Mouse (Mus musculus): ENCODE measurements around the gene Sirt2. TPM values are rescaled to one million over a fixed set of nuclear protein-coding genes. Genes with fewer than 3 reads are reported as not detected.

Gene Sirt2
- polyA plus RNA-seq, 2 experiments: 18.5 to 21.3 TPM

DNA sequence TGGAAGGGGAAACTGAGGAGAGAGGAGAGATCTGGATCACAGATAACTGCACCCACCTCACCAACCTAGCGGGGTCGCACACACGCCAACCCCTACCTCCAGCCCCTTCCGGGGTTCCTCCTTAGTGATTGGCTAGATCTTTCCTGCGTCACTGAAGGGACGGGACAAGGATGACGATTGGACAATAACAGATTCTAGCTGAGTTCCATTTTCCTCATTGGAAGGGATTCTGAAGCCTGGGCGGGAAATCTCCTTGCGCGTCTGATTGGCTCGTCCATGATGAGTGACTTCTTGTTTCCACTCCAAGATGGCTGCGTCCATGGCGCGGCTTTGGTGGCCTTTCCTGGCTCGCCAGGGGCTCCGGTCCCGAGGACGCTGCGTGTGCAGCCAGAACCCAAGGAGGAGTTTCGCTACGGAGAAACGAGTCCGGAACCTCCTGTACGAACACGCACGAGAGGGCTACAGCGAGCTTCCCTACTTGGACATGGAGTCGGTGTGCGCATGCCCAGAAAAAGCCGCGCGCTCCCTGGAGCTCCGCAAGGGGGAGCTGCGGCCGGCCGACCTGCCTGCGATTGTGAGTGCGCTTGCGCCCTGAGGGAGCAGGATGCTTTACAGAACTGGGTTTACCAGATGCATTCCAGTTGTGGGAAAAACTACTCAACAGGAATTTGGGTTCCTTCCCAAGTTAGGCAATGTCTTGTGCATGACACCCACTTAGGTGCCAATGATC is 24.7 kb upstream of the Sirt2 start, which contains the start of the genes Mrps12 and Sars2:
Gene Mrps12 (minus strand): TSS at position 112 of the 730 bp plus-strand sequence.
Gene Sars2 (plus strand): TSS at position 284 of the 730 bp plus-strand sequence.
- under 1% methylated on average over 39 of the region's 39 CpGs for WGBS (ENCODE audit: insufficient replicate concordance)

DNA sequence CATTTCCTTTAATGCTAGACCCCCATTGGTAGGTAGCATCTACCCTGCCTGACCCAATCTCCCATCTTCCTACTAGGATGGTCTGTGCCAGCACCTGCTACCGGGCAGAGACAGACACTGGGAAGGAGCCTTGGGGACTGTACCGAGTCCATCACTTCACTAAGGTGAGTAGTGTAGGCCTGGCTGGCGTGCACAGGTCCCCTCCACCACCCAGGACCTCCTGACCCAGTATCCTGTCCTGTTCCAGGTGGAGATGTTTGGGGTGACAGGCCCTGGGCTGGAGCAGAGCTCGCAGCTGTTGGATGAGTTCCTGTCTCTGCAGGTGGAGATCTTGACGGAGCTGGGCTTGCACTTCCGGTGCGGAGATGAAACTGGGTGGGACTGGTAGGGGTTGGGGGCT is 16.6 kb upstream of the Sirt2 start:
- Histone ChIP-seq H3K4me2 (ENCODE audit: low read depth) (no peak overlapping the region), H3K36me3 (replicated peaks; ENCODE audit: control insufficient read depth, insufficient read depth, low read depth) (no peaks in the 10 kb centered on the region; the same call in 1 of the 2 replicates), H3K4me3 (ENCODE audit: insufficient read depth in 1 of 2, low read depth in 2 of 2, low read length in 2 of 2) (no peak overlapping the region), H3K9ac (replicated peaks) (no peak overlapping the region), H3K27ac (no peak overlapping the region), H3K4me1 (replicated peaks; ENCODE audit: control insufficient read depth in 2 of 2, insufficient read depth in 2 of 2, low read length in 1 of 2) (no peaks in the 10 kb centered on the region), H3K9me3 (ENCODE audit: control insufficient read depth, low read length) (no peaks in the 10 kb centered on the region), H3K27me3 (ENCODE audit: control insufficient read depth, insufficient read depth, low read length) (no peaks in the 10 kb centered on the region)
- ATAC-seq (ENCODE audit: insufficient read depth) (no peak), DNase-seq (ENCODE audit: low read depth in 3 of 3, low spot score in 3 of 3) (no peak)
- 80% methylated on average over 7 of the region's 7 CpGs for WGBS (ENCODE audit: insufficient replicate concordance)
- TF ChIP-seq CTCF (IDR thresholded peaks at IDR 0.05; ENCODE audit: low read depth): no peak
- TF ChIP-seq EP300 (IDR thresholded peaks at IDR 0.05; ENCODE audit: low read depth): no peak

More for the DNA sequence above, 24.7 kb upstream of the Sirt2 start, which contains the start of the genes Mrps12 and Sars2:
- H3K4me1 ChIP-seq (replicated peaks; ENCODE audit: control insufficient read depth in 2 of 2, insufficient read depth in 2 of 2, low read length in 1 of 2): peaks cover 6 to 13% of the 10 kb centered on the region in 2 experiments
- no peaks in the 10 kb centered on the region for H3K27me3 ChIP-seq (ENCODE audit: control insufficient read depth, insufficient read depth, low read length)
- peak within 1 kb of the TSS; percentile 63 for H3K27ac ChIP-seq
- H3K4me3 ChIP-seq (ENCODE audit: insufficient read depth in 1 of 2, low read depth in 2 of 2, low read length in 2 of 2): peak within 1 kb of the TSS; percentile 77 to 88
- peak within 1 kb of the TSS; percentile 93 for H3K4me2 ChIP-seq (ENCODE audit: low read depth)
- DNase-seq (ENCODE audit: low read depth in 3 of 3, low spot score in 3 of 3) (peak; percentile 97 to 99 (median 98)), ATAC-seq (ENCODE audit: insufficient read depth) (peak; percentile 94)
- TF ChIP-seq EP300 (IDR thresholded peaks at IDR 0.05; ENCODE audit: low read depth) (no peak), CTCF (IDR thresholded peaks at IDR 0.05; ENCODE audit: low read depth) (peak; percentile 99)
- H3K9ac ChIP-seq (replicated peaks): peak within 1 kb of the TSS; percentile 94
- H3K9me3 ChIP-seq (ENCODE audit: control insufficient read depth, low read length): no peaks in the 10 kb centered on the region
- peaks cover 3% of the 10 kb centered on the region for H3K36me3 ChIP-seq (replicated peaks; ENCODE audit: control insufficient read depth, insufficient read depth, low read depth)

DNA sequence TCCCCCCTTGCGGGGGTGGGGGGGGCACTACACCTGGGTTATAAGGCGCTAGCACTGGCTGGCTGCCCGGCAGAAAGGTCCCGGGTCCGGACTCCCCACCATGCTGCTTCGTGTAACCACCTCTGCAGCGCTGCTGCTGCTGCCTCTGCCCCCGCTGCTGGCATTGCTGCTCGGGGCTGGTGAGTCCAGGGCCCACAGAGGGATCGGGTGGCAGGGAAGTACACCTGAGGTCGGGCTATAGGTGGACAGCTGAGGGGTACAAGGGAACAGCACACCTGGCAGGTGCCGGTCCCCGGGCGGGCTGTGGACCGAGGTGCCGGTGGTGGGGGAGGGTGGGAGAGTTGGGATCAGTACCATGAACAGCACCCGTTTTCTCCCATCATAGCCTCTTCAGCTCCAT is 10.5 kb upstream of the Sirt2 start, which contains the start of gene Ccer2:
Gene Ccer2 (plus strand): TSS at position 96 of the 400 bp plus-strand sequence.
- peaks cover 4% of the 10 kb centered on the region for H3K27me3 ChIP-seq (ENCODE audit: control insufficient read depth, insufficient read depth, low read length)
- no peak within 1 kb of the TSS for H3K27ac ChIP-seq
- H3K36me3 ChIP-seq (replicated peaks; ENCODE audit: control insufficient read depth, insufficient read depth, low read depth): no peaks in the 10 kb centered on the region
- TF ChIP-seq EP300 (IDR thresholded peaks at IDR 0.05; ENCODE audit: low read depth) (no peak), CTCF (IDR thresholded peaks at IDR 0.05; ENCODE audit: low read depth) (no peak)
- no peak within 1 kb of the TSS for H3K4me3 ChIP-seq (ENCODE audit: insufficient read depth in 1 of 2, low read depth in 2 of 2, low read length in 2 of 2)
- no peak within 1 kb of the TSS for H3K4me2 ChIP-seq (ENCODE audit: low read depth)
- H3K9me3 ChIP-seq (ENCODE audit: control insufficient read depth, low read length): no peaks in the 10 kb centered on the region
- DNase-seq (ENCODE audit: low read depth in 3 of 3, low spot score in 3 of 3): no peak
- 6% methylated on average over 17 of the region's 17 CpGs for WGBS (ENCODE audit: insufficient replicate concordance)
- no peaks in the 10 kb centered on the region for H3K4me1 ChIP-seq (replicated peaks; ENCODE audit: control insufficient read depth in 2 of 2, insufficient read depth in 2 of 2, low read length in 1 of 2)
- ATAC-seq (ENCODE audit: insufficient read depth): no peak
- H3K9ac ChIP-seq (replicated peaks): no peak within 1 kb of the TSS

DNA sequence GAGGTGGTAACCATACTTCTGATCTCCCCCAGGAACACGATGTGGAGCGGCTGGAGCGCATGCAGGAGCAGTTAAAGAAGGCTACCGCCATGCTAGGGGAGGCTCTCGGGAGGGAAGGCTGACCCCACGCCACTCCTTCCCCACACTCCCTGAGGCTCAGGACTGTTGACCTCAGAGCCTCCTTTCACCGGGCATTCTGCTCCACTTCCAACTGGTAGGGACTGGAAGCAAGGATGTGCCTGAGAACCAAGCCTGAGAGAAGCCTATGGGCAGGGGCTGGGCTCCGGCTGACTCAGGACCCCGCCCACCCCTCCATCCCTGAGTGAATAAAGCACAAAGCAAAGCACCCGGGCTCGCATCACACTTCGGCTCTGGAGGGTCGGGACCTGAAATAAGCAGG is 7.9 kb upstream of the Sirt2 start:
- Histone ChIP-seq H3K4me1 (replicated peaks; ENCODE audit: control insufficient read depth in 2 of 2, insufficient read depth in 2 of 2, low read length in 1 of 2) (no peaks in the 10 kb centered on the region), H3K36me3 (replicated peaks; ENCODE audit: control insufficient read depth, insufficient read depth, low read depth) (no peaks in the 10 kb centered on the region), H3K27me3 (ENCODE audit: control insufficient read depth, insufficient read depth, low read length) (peaks cover 4% of the 10 kb centered on the region), H3K27ac (no peak overlapping the region), H3K9me3 (ENCODE audit: control insufficient read depth, low read length) (no peaks in the 10 kb centered on the region), H3K9ac (replicated peaks) (no peak overlapping the region), H3K4me3 (ENCODE audit: insufficient read depth in 1 of 2, low read depth in 2 of 2, low read length in 2 of 2) (no peak overlapping the region), H3K4me2 (ENCODE audit: low read depth) (no peak overlapping the region)
- ATAC-seq (ENCODE audit: insufficient read depth): no peak
- 79% methylated on average over 13 of the region's 13 CpGs for WGBS (ENCODE audit: insufficient replicate concordance)
- no peak for DNase-seq (ENCODE audit: low read depth in 3 of 3, low spot score in 3 of 3)
- no peak for TF ChIP-seq CTCF (IDR thresholded peaks at IDR 0.05; ENCODE audit: low read depth)
- no peak for TF ChIP-seq EP300 (IDR thresholded peaks at IDR 0.05; ENCODE audit: low read depth)

DNA sequence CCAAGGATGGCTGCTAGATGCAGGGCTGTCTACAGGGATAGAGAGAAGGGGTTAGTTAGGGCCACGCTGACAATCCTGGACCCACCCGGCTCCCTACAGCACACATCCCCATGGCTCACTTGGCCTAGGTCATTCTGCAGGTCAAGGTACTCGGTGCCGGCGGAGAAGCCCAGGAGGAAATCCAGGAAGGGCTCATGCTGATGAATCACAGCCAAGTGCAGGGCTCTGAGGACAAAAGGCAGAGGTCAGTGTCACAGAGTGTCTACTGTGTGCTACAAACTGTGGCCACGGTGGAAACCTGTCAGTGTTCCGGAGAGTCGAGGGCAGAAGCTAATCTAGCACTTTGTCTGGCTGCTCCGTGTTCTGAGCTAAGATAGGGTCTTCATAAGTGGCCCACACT is 4.6 kb upstream of the Sirt2 start:
- Histone ChIP-seq H3K9ac (replicated peaks) (no peak overlapping the region), H3K9me3 (ENCODE audit: control insufficient read depth, low read length) (no peaks in the 10 kb centered on the region), H3K27ac (no peak overlapping the region), H3K4me3 (ENCODE audit: insufficient read depth in 1 of 2, low read depth in 2 of 2, low read length in 2 of 2) (no peak overlapping the region), H3K4me1 (replicated peaks; ENCODE audit: control insufficient read depth in 2 of 2, insufficient read depth in 2 of 2, low read length in 1 of 2) (peaks cover 9 to 14% of the 10 kb centered on the region in 2 experiments), H3K36me3 (replicated peaks; ENCODE audit: control insufficient read depth, insufficient read depth, low read depth) (no peaks in the 10 kb centered on the region), H3K4me2 (ENCODE audit: low read depth) (no peak overlapping the region), H3K27me3 (ENCODE audit: control insufficient read depth, insufficient read depth, low read length) (no peaks in the 10 kb centered on the region)
- DNase-seq (ENCODE audit: low read depth in 3 of 3, low spot score in 3 of 3) (no peak), ATAC-seq (ENCODE audit: insufficient read depth) (no peak)
- 80% methylated on average over 9 of the region's 9 CpGs for WGBS (ENCODE audit: insufficient replicate concordance)
- TF ChIP-seq EP300 (IDR thresholded peaks at IDR 0.05; ENCODE audit: low read depth) (no peak), CTCF (IDR thresholded peaks at IDR 0.05; ENCODE audit: low read depth) (no peak)
